Mouse (Mus musculus) CH12.LX (cell line): ENCODE data around the gene Slc25a23. TPM values are rescaled to one million over a fixed set of nuclear protein-coding genes. Genes with fewer than 3 reads are reported as not detected.

ENCODE experiments used
- DNase-seq: peaks from one replicate; pipeline ENCODE4 v3.0.0-alpha.2; 2013; ENCODE audit errors: extremely low read depth
- H3K27ac ChIP-seq: 2 replicates; pipeline ENCODE4 v1.5.1; 2012; ENCODE audit warnings: low read depth, mild to moderate bottlenecking, control low read depth, moderate library complexity; ENCODE audit not compliant: insufficient read depth
- H3K27me3 ChIP-seq: replicated peaks from 2 replicates; pipeline ENCODE3; 2012; ENCODE audit warnings: inconsistent platforms
- H3K36me3 ChIP-seq, 2 experiments: replicated peaks in 1 of 2; 2 replicates each; pipeline versions ENCODE3 to v1.6.1; 2012; ENCODE audit warnings: inconsistent platforms in 1 of 2, low read length in 1 of 2, mild to moderate bottlenecking in 1 of 2, mixed read lengths in 1 of 2, moderate library complexity in 1 of 2; ENCODE audit not compliant: control insufficient read depth in 1 of 2, insufficient read depth in 1 of 2
- H3K4me1 ChIP-seq, 2 experiments: 2 replicates each; pipeline ENCODE4 v1.6.1; 2012; ENCODE audit warnings: inconsistent platforms in 1 of 2, moderate library complexity in 1 of 2; ENCODE audit not compliant: insufficient read depth in 2 of 2, control insufficient read depth in 1 of 2
- H3K4me2 ChIP-seq: 2 replicates; pipeline ENCODE4 v1.6.1; 2012; ENCODE audit warnings: low read depth, mild to moderate bottlenecking, control low read depth; ENCODE audit not compliant: poor library complexity, insufficient read depth, severe bottlenecking
- H3K4me3 ChIP-seq, 3 experiments: fragments of 150-350 bp in 1 of 3; sonication (generic) in 1 of 3; replicated peaks in 1 of 3; 2 replicates each; pipeline versions ENCODE3 to v1.5.1; 2011 to 2012; ENCODE audit warnings: low read depth in 2 of 3, low read length in 2 of 3, mild to moderate bottlenecking in 2 of 3, moderate library complexity in 2 of 3, control low read depth in 1 of 3, improper control_type of control experiment in 1 of 3, inconsistent platforms in 1 of 3, mixed read lengths in 1 of 3; ENCODE audit not compliant: poor library complexity in 1 of 3
- H3K79me2 ChIP-seq: replicated peaks from 2 replicates; pipeline ENCODE4 v1.6.1; 2012; ENCODE audit warnings: mild to moderate bottlenecking, moderate library complexity; ENCODE audit not compliant: control insufficient read depth, poor library complexity, insufficient read depth, severe bottlenecking; ENCODE audit errors: extremely low read depth
- H3K9ac ChIP-seq: 2 replicates; pipeline ENCODE4 v1.6.1; 2012; ENCODE audit warnings: low read depth, mild to moderate bottlenecking, control low read depth, moderate library complexity; ENCODE audit not compliant: insufficient read depth
- H3K9me3 ChIP-seq: replicated peaks from 2 replicates; pipeline ENCODE3; 2012; ENCODE audit warnings: low read length, inconsistent platforms, mixed read lengths
- CHD1 ChIP-seq: IDR thresholded peaks from 2 replicates; pipeline ENCODE4 v1.6.1; 2012; ENCODE audit warnings: low read depth, low read length, improper control_type of control experiment, inconsistent platforms
- CTCF ChIP-seq, 2 experiments: IDR thresholded peaks in 1 of 2; conservative IDR thresholded peaks in 1 of 2; 2 replicates each; pipeline ENCODE4 v1.5.1; 2011 to 2012; ENCODE audit warnings: low read depth in 2 of 2, low read length in 2 of 2, improper control_type of control experiment in 1 of 2, inconsistent platforms in 1 of 2, mild to moderate bottlenecking in 1 of 2, moderate library complexity in 1 of 2
- E2F4 ChIP-seq: IDR thresholded peaks from 2 replicates; pipeline ENCODE4 v1.6.1; 2011; ENCODE audit warnings: low read depth, low read length, improper control_type of control experiment; ENCODE audit not compliant: insufficient replicate concordance
- ELF1 ChIP-seq: IDR thresholded peaks from 2 replicates; pipeline ENCODE4 v1.6.1; 2014; ENCODE audit warnings: low read depth, mild to moderate bottlenecking, inconsistent platforms, low read length, improper control_type of control experiment
- EP300 ChIP-seq: IDR thresholded peaks from 2 replicates; pipeline ENCODE4 v1.6.1; 2011; ENCODE audit warnings: low read length, improper control_type of control experiment
- HCFC1 ChIP-seq: IDR thresholded peaks from 2 replicates; pipeline ENCODE4 v1.6.1; 2012; ENCODE audit warnings: low read depth, mild to moderate bottlenecking, inconsistent platforms, low read length, improper control_type of control experiment
- IRF4 ChIP-seq: IDR thresholded peaks from 2 replicates; pipeline ENCODE4 v1.6.1; 2014; ENCODE audit warnings: low read depth, mild to moderate bottlenecking, inconsistent platforms, low read length, improper control_type of control experiment
- JUN ChIP-seq: IDR thresholded peaks from 2 replicates; pipeline ENCODE4 v1.6.1; 2011; ENCODE audit warnings: low read depth, mild to moderate bottlenecking, low read length, improper control_type of control experiment, moderate library complexity; ENCODE audit not compliant: insufficient read depth
- JUND ChIP-seq: conservative IDR thresholded peaks from 2 replicates; pipeline ENCODE4 v1.6.1; 2011; ENCODE audit warnings: low read depth, low read length, improper control_type of control experiment
- MAFK ChIP-seq: IDR thresholded peaks from 2 replicates; pipeline ENCODE4 v1.6.1; 2011; ENCODE audit warnings: low read length, improper control_type of control experiment; ENCODE audit not compliant: insufficient replicate concordance
- MAZ ChIP-seq: IDR thresholded peaks from 2 replicates; pipeline ENCODE4 v1.6.1; 2012; ENCODE audit warnings: low read depth, mild to moderate bottlenecking, inconsistent platforms, low read length, improper control_type of control experiment, moderate library complexity
- MEF2A ChIP-seq: IDR thresholded peaks from 2 replicates; pipeline ENCODE4 v1.6.1; 2014; ENCODE audit warnings: low read depth, mild to moderate bottlenecking, inconsistent platforms, low read length, improper control_type of control experiment, borderline replicate concordance
- MXI1 ChIP-seq: IDR thresholded peaks from 2 replicates; pipeline ENCODE4 v1.6.1; 2011; ENCODE audit warnings: mild to moderate bottlenecking, low read depth, low read length, improper control_type of control experiment
- NRF1 ChIP-seq: IDR thresholded peaks from 2 replicates; pipeline ENCODE4 v1.6.1; 2014; ENCODE audit warnings: low read depth, mild to moderate bottlenecking, inconsistent platforms, low read length, improper control_type of control experiment, moderate library complexity
- PAX5 ChIP-seq: IDR thresholded peaks from 2 replicates; pipeline ENCODE4 v1.6.1; 2012; ENCODE audit warnings: low read length, inconsistent platforms, mixed read lengths
- POLR2A ChIP-seq: IDR thresholded peaks from 2 replicates; pipeline ENCODE4 v1.6.1; 2011; ENCODE audit warnings: low read depth, mild to moderate bottlenecking, improper control_type of control experiment, low read length
- RAD21 ChIP-seq: IDR thresholded peaks from 2 replicates; pipeline ENCODE4 v1.6.1; 2011; ENCODE audit warnings: low read depth, mild to moderate bottlenecking, low read length, improper control_type of control experiment, moderate library complexity
- SIN3A ChIP-seq: IDR thresholded peaks from 2 replicates; pipeline ENCODE4 v1.6.1; 2012; ENCODE audit warnings: low read length, improper control_type of control experiment, inconsistent platforms
- SMC3 ChIP-seq: IDR thresholded peaks from 2 replicates; pipeline ENCODE4 v1.6.1; 2011; ENCODE audit warnings: low read depth, low read length, improper control_type of control experiment
- TBP ChIP-seq: conservative IDR thresholded peaks from 2 replicates; pipeline ENCODE4 v1.6.1; 2011; ENCODE audit warnings: low read depth, low read length, improper control_type of control experiment
- dilution Hi-C: fragments of 300-500 bp; cut with MboI; formaldehyde crosslinking; loops from 2 replicates; pipeline ENCODE4 v1.14.3; 2020; ENCODE audit warnings: low sequenced_read_pairs; ENCODE audit not compliant: extremely low pct_unique_long_range_greater_than_20kb, extremely low pct_ligation_motif_present
- in situ Hi-C: fragments of 300-500 bp; cut with MboI; formaldehyde crosslinking; loops from 3 replicates; pipeline ENCODE4 v1.14.3; 2019; ENCODE audit warnings: low sequenced_read_pairs, low pct_ligation_motif_present, low pct_unique_long_range_greater_than_20kb, mixed read lengths
- polyA plus RNA-seq: library from polyadenylated mRNA; unstranded; fragments of >175 nt; gene quantifications from 2 replicates; pipeline ENCODE4 v1.2.1, GENCODE M21; 2012; ENCODE audit warnings: low read depth; ENCODE audit not compliant: insufficient read length
- total RNA-seq, 2 experiments: library from RNA; depleted of rRNA; stranded (reverse); fragments of 300-350 nt in 1 of 2; fragments of >200 nt in 1 of 2; gene quantifications; 2 replicates each; pipeline ENCODE4 v1.2.3; 2012 to 2014

Gene Slc25a23
- total and polyA plus RNA-seq, 3 experiments, result 2.2 to 13.8 (median 6.9) TPM

DNA sequence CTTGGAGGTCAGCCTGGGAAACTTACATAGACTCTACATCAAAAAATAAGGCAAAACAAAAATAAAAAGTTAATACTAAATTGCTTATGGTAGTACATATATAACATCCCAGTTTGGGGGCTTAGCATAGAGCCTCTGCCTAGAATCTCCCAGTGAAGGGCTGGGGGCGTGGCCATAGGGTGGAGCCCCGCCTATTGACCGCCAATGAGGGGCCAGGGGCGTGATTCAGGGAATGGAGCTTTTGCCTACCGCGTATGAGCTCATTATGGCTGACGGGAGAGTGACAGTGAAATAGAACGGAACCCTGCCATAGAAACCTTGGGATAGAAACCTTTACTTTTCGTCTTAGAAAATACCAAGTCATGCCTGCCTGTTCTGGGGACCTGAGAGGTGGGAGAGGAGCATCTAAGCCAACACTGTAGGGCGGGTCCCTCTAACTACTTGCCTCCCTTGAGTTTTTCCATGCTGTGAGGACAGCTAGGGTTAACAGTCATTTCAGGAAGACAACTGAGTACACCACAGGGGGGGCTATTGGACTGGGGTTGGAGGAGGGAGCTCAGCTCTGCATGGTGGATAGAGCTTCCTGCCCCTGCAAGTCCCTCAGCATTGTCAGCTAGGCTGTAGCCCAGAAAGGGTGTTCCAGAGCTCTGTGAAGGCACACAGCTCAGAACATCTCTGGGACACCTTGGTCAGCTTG is 40.1 kb upstream of the Slc25a23 start:
- peak; percentile 86 for DNase-seq
- H3K36me3 ChIP-seq, result peaks cover 7 to 31% of the 10 kb centered on the region in 2 experiments
- H3K4me3 ChIP-seq, result peak overlapping the region in 1 of 3 experiments; percentile 3
- in situ Hi-C loops, result loop anchor here (5.0 to 25.0 kb wide), 2 partner anchors 68 to 238 kb away; no protein-coding TSS in a partner anchor
- H3K9ac ChIP-seq, result peak overlapping the region; percentile 29; the same call in 1 of the 2 replicates
- no peaks in the 10 kb centered on the region for H3K27me3 ChIP-seq
- TF ChIP-seq SMC3 (peak; percentile 74), CHD1 (0 out of 2 replicates have a peak, but pooled peaks have one; percentile 22), MAZ (peak; percentile 64; the same call in 1 of the 2 replicates), MEF2A (no peak), POLR2A (peak; percentile 54), EP300 (peak; percentile 59), PAX5 (no peak), HCFC1 (no peak), MAFK (no peak), E2F4 (no peak), IRF4 (peak; percentile 95), CTCF (conservative IDR thresholded peaks at IDR 0.05 in 1 of 2, IDR thresholded peaks at IDR 0.05 in 1 of 2; ENCODE audit: low read depth in 2 of 2, low read length in 2 of 2) (peak in 1 of 2 experiments; percentile 71; a peak in 2 of 4 replicates), JUN (peak; percentile 70), RAD21 (peak; percentile 78), JUND (peak; percentile 89), MXI1 (peak; percentile 35; the same call in 1 of the 2 replicates), TBP (peak; percentile 63), NRF1 (no peak), SIN3A (no peak)
- peaks cover 33 to 73% of the 10 kb centered on the region in 2 experiments for H3K4me1 ChIP-seq
- dilution Hi-C loops, result no loop called here
- H3K9me3 ChIP-seq, result no peaks in the 10 kb centered on the region
- H3K4me2 ChIP-seq, result peak overlapping the region; percentile 30; the same call in 1 of the 2 replicates
- no peaks in the 10 kb centered on the region; the same call in 1 of the 2 replicates for H3K79me2 ChIP-seq
- peak overlapping the region; percentile 79 for H3K27ac ChIP-seq

DNA sequence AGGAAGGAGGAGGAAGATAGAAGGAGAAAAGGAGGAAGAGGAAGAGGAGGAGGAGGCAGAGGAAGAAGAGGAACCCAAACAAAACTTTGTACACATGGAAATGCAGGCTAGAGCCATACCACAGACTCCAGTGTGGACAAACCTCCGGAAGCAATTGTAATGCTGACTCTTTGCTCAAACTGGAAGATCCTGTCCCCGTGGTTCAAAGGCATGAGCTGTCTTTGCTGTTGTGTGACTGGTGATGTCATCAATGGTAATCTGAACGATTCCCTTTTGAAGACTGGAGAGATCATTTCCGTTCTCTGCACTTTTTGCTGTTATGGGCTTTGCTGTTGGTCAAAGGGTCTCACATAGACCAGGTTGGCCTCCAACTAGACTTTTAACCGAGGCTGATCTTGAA is 38.7 kb upstream of the Slc25a23 start:
- Histone ChIP-seq H3K4me2 (no peak overlapping the region), H3K36me3 (peaks cover 7 to 34% of the 10 kb centered on the region in 2 experiments), H3K9ac (no peak overlapping the region), H3K79me2 (no peaks in the 10 kb centered on the region), H3K27ac (peak overlapping the region; percentile 54; the same call in 1 of the 2 replicates), H3K4me1 (peaks cover 31 to 60% of the 10 kb centered on the region in 2 experiments), H3K4me3 (no peak overlapping the region), H3K27me3 (no peaks in the 10 kb centered on the region), H3K9me3 (no peaks in the 10 kb centered on the region)
- dilution Hi-C loops (no loop called here), in situ Hi-C loops (loop anchor here (5.0 to 25.0 kb wide), 2 partner anchors 69 to 239 kb away; no protein-coding TSS in a partner anchor)
- no peak for DNase-seq
- TF ChIP-seq ELF1, result peak; percentile 17; the same call in 1 of the 2 replicates
- TF ChIP-seq IRF4, result no peak
